Mouse (Mus musculus): ENCODE data around the gene Ngfr.
A peak's percentile ranks its signal among the peaks of the same experiment; 100 is the strongest.
"Not testable (repeated sequence)": the region's sequence is repeated elsewhere in the genome, so short reads cannot be mapped to it uniquely, and the experiment has no call there.

Gene Ngfr

DNA sequence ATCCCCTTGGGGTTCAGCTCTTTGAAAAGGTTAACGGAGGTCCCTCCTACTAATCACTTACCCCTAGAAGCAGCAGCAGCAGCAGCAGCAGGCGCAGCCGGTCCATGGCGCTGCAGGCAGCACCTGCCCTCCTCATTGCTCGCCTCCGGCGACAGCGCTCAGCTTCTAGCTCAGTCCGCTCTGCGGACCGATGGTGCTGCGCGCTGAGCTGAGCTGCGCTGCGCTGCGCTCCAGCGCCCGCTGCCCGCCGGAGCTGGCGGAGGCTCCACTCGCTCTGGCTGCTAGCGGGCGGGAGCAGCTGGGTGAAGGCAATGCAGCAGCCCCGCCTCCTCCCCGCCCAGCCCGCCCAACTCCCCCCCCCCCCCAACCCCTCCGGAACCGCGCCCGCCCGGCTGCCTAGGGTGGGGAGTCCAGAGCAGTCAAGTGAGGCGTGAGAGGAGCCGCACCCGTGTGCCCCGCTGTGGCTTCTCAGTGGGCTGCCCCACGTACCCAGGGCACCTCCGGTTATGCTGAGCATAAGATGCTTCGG is at the start of gene Ngfr:
Gene Ngfr (minus strand): TSS at position 313 of the 529 bp plus-strand sequence.
- DNase-seq (ENCODE audit: inconsistent ontology term): peak; percentile 68

DNA sequence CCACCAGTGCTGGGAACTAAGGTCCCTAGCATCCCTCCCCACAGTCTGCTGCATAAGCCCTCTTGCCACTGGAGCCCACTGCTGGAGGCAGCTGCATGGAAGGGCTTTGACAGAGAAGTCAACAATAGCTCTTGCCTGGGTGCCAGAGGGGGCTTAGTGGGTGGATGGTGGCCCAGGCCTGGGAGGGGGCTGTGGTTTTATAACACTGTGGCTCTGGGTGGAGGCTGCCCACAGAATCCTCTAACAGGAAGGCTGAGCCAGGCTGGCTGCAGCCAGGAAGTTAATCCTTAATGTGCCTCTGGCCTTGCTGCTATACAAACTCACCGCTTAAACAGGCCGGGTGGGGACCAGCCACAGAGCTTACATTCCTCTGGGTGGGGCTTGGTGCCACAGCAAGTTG is 47.5 kb upstream of the Ngfr start:
- DNase-seq (ENCODE audit: inconsistent ontology term): no peak

DNA sequence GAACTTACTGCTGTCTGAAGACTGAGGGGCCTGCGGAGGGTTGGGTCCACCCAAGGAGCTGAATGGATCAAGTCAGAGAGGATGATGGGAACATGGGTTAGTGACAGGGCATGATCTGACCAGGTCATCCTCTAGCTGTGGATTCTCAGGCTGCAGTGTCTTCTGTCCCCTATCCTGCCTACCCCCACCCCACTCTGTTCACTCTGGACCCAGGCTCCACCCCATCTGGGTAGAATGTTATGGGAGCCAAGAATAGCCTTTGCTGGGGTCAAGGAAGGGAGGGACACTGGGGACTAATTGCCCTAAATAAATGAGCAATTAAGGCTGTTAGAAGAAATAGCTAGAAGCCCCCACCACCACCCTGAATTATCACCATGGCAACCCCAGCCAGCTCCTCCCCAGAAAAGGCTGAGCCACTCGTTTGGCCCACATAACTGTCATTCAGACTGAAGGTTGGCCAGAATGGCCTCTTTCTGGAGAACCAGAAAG is 46.0 kb upstream of the Ngfr start:
- DNase-seq (ENCODE audit: inconsistent ontology term): no peak

DNA sequence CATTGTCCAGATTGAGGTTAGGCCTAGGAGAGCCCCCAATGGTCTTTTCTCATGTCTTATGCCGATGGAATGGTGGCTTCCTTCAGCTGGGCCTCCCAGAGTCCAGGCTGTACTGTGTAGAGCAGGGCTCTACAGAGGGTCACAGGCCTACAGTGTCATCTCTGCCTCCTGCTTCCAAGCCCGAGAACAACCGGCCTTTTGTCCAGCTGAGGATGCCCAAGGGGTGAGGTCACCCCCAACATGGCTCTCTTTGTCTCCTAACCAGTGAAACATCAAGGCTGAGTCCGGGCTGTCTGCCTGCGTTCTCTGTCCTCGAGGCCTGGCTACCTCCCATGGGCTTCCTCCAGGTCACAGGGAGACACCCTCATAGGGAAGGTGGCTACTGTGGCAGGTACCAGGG is 44.9 kb upstream of the Ngfr start:
- DNase-seq (ENCODE audit: inconsistent ontology term): peak; percentile 93

DNA sequence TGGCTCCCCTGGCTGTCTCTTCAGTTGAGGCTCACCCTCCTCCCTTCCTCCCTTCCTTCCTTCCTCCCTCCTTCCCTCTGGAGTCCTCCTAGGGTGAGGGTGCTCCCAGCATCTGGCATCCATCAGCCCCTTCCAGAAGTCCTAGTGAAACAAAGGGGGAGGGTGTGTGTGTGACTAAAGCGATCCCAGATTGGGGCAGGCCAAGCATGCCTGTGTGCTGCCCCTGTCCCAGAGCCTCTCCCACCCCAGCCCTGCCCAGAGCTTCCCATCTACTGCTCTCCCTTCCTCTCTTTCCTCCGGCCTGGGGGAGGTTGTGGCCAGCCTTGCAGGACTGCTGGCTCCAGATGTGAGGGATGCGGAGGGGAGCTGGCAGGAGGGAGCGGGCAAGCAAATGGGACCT is 43.8 kb upstream of the Ngfr start:
- DNase-seq (ENCODE audit: inconsistent ontology term): no peak

DNA sequence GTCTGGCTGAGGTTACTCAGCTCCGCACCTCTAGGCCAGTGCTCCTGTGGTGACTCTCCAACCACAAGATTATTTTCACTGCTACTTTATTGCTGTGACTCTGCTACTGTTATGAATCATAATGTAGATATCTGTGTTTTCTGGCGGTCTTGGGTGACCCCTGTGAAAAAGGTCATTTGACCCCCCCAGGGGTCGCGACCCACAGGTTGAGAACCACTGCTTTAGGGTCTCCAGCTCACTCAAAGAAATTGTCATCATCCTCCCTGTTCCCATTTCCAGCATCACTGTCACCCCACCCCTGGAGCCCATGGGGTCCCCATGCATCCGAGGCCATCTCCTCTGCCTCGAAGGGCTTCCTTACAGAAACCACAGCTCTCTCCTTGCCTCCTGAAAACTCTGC is 43.0 kb upstream of the Ngfr start:
- DNase-seq (ENCODE audit: inconsistent ontology term): no peak

DNA sequence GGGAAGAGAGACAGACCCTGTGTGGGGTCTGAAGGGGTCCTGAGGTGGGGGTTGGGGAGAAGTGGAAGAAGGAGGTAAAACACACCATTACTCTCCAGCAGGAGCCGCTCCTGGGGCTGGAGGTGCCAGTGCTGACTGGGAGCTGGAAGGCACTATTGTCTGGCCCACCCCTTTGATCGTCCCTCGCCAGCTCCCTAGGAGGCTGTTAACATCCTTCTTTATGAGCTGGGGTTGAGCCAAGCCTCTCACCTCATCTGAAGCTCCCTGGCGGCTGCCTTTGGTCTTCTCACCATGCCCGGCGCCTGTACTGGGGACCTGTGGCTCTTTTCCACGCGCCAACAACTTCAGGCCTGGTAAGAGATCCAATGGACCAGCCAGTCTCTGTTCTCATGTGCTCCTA is 34.9 kb upstream of the Ngfr start:
- no peak for DNase-seq (ENCODE audit: inconsistent ontology term)

DNA sequence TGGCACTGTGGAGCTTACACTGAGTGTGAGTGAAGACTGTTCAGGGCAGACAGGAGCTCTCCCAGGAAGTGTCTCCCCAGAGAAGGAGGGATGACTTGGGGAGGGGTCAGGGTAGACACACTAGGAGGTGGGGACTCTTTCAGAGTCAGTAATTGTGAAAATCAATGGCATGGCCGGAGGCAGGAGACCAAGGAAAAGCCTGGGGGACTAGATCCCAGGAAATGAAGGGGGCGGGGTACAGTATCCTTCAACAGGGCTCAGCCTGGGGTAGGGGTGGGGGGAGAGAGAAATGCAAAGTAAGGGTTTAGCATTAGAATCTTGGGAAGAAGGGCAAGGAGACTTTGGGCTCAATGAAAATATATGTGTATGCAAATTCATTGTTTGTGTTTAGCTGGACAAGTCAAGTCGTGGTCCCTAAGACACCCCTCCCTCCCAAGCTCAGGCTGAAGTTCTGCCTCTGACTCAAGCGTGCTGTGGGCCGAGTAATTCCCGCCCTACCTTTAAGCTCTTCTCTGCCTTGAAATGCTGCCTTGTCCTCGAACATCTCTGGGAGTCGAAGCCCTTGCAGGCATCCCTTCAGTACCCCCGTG is 34.1 kb upstream of the Ngfr start:
- DNase-seq (ENCODE audit: inconsistent ontology term): no peak

DNA sequence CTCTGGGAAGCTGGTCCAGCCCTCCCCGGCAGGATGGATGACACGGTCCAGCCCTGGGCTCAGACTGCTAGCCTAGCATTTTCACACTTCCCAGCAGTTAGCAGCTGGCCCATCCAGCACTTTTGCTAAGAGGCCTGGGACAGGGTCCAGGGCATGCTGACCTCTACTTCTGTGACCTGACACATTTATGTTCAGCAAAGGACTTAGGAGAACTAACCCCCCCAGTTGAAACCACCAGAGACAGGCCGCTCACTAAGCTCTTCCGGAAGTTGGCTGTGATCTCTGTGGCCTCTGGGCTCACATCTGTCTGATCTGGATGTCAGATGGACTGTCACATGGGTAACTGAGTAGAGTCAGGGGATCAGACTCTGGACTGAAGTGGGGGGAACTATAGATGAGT is 33.5 kb upstream of the Ngfr start:
- no peak for DNase-seq (ENCODE audit: inconsistent ontology term)

DNA sequence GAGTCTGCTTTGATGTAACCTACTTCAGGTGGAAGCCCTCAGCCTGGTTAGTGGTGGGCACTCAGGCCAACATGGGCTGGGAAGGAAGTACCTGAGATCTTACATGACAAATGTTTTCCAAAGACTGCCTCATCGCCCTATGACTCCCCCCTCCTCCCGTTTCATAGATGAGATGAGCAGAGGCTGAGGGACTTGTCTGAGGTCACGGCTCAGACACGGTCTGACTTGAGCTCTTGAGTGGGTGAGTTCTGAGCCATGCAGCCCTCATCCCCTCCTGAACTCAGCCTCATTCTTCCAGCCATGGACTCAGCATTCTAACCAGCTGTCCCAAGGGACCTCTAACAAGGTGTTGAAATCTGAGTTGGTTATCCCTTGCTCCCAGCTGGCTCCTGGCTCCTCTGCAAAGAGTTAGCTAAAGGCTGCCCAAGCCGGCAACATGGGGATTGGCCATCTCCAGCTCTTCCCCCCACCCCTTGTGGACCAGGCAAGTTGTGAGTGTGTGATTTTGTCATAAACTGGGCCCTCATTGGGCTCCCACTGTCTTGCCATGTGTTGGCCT is 32.4 kb upstream of the Ngfr start:
- DNase-seq (ENCODE audit: inconsistent ontology term): no peak

DNA sequence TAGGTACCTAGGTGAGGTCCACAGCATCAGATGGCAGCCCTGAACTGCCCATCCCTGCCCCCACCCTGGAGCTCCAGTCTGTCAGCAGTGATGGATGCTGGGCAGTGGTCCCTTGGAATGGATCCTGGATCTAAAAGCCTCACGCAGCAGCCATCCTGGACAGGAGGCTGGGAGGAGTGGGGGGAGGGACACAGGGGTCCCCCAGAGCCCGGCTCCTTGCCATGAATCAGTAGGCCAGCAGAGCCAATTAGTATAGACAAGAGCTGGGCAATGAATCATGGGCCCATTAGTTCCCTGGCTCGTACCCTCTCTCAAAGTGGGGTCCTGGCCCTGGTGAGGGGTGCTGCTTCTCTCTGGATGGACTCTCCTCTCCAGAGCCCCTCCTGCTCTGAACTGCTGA is 31.5 kb upstream of the Ngfr start:
- no peak for DNase-seq (ENCODE audit: inconsistent ontology term)

DNA sequence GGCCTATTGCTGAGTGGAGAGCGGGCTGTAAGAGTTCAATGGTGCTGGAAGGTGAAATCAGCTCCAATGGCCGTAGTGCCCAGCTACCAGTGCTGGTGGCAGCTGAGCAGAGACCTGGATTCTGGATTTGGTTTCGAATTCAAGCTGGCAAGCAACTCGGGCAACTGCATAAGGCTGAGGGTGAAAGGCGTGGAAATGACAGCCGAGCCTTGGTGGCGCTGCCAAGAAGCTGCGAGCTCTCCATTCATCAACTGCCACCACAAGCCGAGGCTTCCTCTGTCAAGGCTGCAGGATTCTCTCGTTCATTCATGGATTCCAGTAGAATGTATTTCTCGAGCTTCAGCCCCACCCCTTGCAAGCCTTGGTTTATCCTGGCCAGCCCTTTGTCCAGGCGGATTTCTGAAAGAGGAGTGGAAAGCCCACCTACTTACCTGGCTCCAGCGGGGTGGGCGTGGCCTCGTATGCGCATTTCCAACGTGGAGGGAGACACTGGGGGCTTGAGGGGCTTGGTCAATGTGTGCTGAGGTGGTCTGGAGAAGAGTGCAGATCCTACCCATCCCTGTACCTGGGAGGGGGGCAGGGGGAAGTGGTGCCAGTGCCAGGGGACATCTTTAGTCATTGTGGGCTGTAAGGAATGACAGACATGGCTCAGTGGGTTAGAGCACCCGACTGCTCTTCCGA is 30.4 kb upstream of the Ngfr start:
- peak; percentile 84 for DNase-seq (ENCODE audit: inconsistent ontology term)

DNA sequence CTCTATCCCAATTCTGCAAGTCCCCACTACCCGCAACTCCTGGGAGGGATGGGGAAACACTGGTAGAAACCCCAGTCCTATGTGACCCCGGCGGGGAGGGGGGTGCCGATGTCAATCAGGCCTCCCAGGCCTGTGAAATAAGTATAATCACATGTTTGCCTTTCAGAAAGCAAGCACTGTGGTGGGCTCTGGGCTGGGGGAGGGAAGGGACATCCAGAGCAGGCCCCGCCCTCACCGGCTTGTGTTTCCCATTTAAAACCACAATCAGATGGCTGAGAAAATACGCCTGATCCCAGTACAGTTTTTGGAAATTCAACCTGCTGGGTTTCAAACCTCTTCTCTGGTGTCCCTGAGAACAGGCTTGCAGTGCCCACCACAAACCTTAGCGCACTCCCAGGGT is 27.2 kb upstream of the Ngfr start:
- DNase-seq (ENCODE audit: inconsistent ontology term): no peak

DNA sequence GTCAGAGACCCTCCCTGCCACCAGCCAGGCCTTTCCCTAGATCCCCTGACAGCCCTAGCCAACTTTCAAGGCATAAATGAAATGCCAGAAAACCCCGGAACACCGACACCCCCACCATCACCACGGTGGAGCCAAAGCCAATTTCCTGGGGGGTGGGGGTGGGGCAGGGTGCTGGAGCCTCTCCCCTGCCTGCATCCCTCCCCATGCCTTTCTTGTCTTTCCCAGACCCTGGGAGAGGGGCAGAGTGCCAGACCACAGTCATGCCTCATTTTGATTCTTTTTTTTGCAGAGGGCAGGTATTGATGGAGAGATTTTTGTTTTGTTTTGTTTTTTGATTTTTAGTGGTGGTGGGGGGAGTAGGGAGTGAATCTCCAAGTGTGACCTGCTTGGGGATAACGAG is 23.7 kb upstream of the Ngfr start:
- peak; percentile 31 for DNase-seq (ENCODE audit: inconsistent ontology term)

DNA sequence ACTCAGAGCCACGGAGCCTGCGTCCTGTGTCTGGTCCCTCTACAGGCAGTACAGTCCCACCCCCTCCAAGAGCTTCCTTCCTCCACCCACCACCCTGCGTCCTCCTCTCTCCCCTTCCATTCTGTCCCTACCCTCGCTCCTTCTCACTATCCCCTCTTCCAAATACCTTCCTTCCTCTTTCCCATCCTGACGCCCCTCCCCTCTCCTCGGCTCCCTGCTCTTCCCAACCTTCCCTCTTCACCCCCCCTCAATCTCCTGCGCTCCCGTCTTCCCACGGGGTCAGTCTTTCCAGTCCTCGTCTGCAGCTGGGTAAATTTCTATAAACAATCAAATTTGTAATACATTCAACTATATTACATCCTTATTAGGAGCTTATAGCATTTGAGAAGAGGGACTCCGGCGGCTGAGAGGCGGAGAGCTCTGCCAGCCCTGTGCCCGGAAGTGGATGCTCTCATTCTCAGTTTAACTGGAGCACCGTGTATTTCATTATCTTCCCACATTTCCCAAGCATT is 22.9 kb upstream of the Ngfr start:
- peak; percentile 16 for DNase-seq (ENCODE audit: inconsistent ontology term)

DNA sequence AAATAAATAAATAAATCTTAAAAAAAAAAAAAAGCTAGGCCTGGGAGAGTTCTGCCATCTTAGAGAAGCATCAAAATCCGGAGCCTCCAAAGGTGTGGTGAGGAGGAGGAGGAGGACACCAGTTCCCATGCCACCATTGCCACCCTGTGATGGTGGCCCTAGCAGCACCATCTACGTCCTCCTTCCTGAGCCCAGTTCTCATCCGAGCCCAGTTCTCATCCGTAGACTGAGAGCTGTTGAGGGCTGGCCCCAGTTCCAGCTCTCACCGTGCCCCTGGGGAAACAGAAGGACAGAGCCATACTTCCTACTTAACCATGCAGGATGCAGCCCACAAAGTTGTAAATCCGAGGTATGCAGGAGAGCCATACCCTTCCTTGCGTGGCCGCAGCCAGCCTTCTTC is 22.4 kb upstream of the Ngfr start:
- no peak for DNase-seq (ENCODE audit: inconsistent ontology term)

DNA sequence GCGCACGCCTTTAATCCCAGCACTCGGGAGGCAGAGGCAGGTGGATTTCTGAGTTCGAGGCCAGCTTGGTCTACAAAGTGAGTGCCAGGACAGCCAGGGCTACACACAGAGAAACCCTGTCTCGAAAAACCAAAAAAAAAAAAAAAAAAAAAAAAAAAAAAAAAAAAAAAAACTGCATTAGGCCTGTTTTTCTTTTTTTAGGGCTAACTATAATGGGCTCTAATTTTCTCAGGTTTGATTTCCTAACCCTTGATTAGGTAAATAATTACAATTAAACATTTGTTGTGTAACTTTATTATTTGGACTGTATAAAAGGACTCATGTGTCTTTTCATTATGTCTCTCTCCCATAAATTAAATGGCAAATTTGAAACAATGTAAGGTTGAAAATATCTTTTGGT is 19.8 kb upstream of the Ngfr start:
- not testable (repeated sequence) for DNase-seq (ENCODE audit: inconsistent ontology term)

DNA sequence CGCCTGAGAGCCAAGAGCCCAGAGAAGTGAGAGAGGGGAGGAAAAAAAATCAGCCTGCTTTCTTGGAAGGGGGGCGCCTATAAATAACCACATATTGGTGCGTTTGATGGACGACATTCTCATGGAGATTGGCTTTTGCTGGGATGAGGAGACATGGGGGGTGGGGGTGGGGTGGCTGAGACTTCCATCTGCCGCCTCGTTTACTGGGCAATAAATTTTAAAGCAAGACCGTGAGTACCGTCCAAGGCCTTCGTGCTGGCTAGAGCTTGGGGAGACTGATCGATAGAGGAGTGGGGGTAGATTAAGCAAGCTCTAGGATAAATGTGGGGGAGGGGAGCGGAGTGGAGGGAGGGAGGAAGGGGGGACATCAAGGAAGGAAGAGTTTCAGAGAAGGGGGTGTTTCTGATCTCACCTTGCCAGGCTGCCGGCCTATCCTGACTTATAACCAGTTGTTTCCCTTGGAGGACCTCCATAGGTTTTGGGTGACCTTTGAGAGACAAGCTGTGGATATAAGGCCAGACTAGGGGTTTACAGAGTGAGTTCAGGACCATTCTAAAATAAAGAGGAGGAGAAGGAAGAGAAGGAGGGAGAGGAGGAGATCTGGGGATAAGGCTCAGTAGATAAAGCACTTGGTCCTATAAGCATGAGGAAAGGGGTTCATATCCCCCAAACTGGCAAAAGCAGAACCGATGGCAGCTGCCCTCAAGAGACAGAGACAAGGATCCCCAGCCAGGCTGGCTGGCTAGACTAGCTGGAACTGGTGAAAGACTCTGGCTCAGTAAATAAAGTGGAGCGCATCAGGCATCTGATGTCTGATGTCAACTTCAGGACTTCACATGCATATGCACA is 10.9 kb upstream of the Ngfr start:
- no peak for DNase-seq (ENCODE audit: inconsistent ontology term)

DNA sequence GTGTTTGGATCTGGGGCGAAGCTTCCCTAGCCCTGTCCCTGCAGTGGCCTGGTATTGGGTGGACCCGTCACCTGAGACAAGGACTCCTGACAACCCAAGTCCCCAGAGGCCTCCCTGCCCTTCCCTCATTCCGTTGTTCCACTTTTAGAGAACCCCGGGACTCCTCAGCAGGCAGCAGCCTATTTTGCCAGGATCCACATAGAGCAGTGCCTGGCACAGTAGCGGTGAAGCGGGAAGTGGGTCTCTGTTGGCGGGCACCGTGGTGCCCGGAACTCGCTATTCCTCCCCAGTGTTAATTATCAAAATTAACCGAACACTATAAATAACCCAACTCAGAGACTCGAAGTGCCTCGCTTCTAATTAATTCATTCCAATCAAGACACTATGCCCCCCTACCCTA is 10.2 kb upstream of the Ngfr start:
- no peak for DNase-seq (ENCODE audit: inconsistent ontology term)

DNA sequence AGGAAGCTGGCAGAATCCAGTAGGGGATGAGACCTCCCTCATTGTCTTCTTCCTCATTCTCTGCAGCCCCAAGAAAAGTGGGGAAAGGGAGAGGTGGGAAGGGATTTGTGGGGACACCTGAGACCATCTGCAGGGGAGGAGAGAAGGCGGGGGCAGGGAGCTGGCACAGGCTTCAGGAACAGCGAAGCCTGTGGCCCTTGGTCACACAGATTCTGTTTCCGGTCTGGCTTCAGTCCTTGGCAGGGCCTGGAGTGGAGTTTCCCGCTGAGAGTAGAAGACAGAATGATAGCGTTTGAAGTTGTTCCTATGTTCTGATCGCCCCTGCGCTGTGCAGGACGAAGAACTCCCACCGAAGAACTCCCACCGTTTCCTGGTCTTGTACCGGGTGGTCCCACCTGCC is 9.2 kb upstream of the Ngfr start:
- no peak for DNase-seq (ENCODE audit: inconsistent ontology term)

DNA sequence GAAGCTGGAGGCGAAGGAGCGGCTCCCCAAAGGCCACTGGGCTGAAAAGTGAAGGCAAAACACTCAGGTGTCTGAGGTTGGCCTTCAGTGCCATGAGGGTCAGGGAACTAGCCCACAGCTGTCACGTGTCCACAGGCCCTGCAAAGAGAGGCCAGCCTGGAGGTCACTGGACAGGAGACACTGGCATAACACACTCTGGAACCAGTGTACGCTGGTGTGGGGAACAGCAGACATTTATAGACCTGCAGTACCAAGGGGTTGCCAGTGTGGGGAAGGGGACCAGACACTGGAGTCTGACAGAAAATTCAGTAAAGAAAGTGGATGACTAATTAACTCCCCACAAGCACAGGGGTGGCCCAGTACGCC is 8.6 kb upstream of the Ngfr start:
- DNase-seq (ENCODE audit: inconsistent ontology term): no peak
